Mouse (Mus musculus) liver, adult 2 months (tissue): ENCODE data around the gene Prss27. TPM values are rescaled to one million over a fixed set of nuclear protein-coding genes. Genes with fewer than 3 reads are reported as not detected.

Source experiments
- DNase-seq: peaks from one replicate; pipeline ENCODE4 v3.0.0-alpha.2; 2011; ENCODE audit warnings: low read depth, low spot score; ENCODE audit errors: extremely low read depth
- H3K27ac ChIP-seq: fragments of 200-500 bp; replicated peaks from 2 replicates; pipeline ENCODE4 v1.5.1; 2012; ENCODE audit warnings: low read depth, mild to moderate bottlenecking, control low read depth, inconsistent platforms, low read length; ENCODE audit not compliant: insufficient read depth
- H3K27me3 ChIP-seq: fragments of 200-500 bp; 2 replicates; pipeline ENCODE4 v1.6.1; 2012; ENCODE audit warnings: mild to moderate bottlenecking, moderate library complexity, low read length, inconsistent platforms; ENCODE audit not compliant: control insufficient read depth, insufficient read depth
- H3K36me3 ChIP-seq: fragments of 200-500 bp; 2 replicates; pipeline ENCODE4 v1.6.1; 2012; ENCODE audit warnings: low read length, inconsistent platforms; ENCODE audit not compliant: control insufficient read depth, insufficient read depth
- H3K4me1 ChIP-seq: fragments of 200-500 bp; 2 replicates; pipeline ENCODE4 v1.6.1; 2011; ENCODE audit warnings: low read length; ENCODE audit not compliant: control insufficient read depth, insufficient read depth
- H3K4me3 ChIP-seq: fragments of 200-500 bp; 2 replicates; pipeline ENCODE4 v1.5.1; 2011; ENCODE audit warnings: low read depth, mild to moderate bottlenecking, control low read depth, low read length, moderate library complexity; ENCODE audit not compliant: insufficient read depth
- H3K79me2 ChIP-seq: fragments of 200-500 bp; 2 replicates; pipeline ENCODE4 v1.6.1; 2012; ENCODE audit warnings: inconsistent platforms, mild to moderate bottlenecking, low read length, moderate library complexity; ENCODE audit not compliant: control insufficient read depth, insufficient read depth
- H3K9ac ChIP-seq: fragments of 200-500 bp; 2 replicates; pipeline ENCODE4 v1.6.1; 2012; ENCODE audit warnings: low read depth, mild to moderate bottlenecking, control low read depth, inconsistent platforms, low read length
- CTCF ChIP-seq: fragments of 200-500 bp; IDR thresholded peaks from 2 replicates; pipeline ENCODE4 v1.5.1; 2011; ENCODE audit warnings: low read depth, low read length, control low read depth
- POLR2A ChIP-seq: fragments of 200-500 bp; IDR thresholded peaks from 2 replicates; pipeline ENCODE4 v1.6.1; 2011; ENCODE audit warnings: low read length, control low read depth; ENCODE audit not compliant: insufficient read depth; ENCODE audit errors: extremely low read depth
- WGBS: fragments of 180-500 bp; shearing (Covaris S2); methylation state at CpG from one replicate; pipeline ENCODE4 v1.1.7; 2018; 5-methylcytosine and 5-hydroxymethylcytosine counted together
- polyA plus RNA-seq: library from polyadenylated mRNA; depleted of rRNA; stranded (reverse); fragments of >200 nt; gene quantifications from 2 replicates; pipeline ENCODE4 v1.2.3, GENCODE M21; 2012
- total RNA-seq: library from RNA; depleted of rRNA; stranded (reverse); fragments of >200 nt; gene quantifications from 2 replicates; pipeline ENCODE4 v1.2.3, GENCODE M21; 2014

Gene Prss27
- total and polyA plus RNA-seq, 2 experiments, result not detected

DNA sequence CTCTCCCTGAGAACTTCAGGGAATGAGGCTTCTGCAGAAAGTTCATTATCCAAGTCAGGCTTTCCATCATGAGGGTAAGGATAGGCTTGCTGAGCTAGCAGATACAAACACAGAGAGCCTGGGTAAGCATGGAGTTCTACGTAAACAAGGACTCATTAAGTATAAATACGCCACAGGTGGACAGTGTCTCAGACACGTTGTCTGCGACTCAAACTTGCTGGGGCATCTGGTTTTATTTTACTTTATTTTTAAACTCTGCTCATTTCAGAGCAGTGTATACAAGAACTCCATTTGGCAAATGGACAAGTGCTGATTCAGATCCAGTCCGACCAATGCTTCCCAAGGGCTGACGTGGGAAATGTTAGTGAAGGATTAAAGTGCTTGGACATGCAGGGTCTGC, 17.2 kb upstream of the Prss27 start:
- 80% methylated on average over 6 of the region's 6 CpGs for WGBS
- DNase-seq, result no peak
- Histone ChIP-seq H3K4me1 (no peaks in the 10 kb centered on the region), H3K4me3 (no peak overlapping the region), H3K79me2 (no peaks in the 10 kb centered on the region), H3K36me3 (no peaks in the 10 kb centered on the region), H3K27me3 (no peaks in the 10 kb centered on the region), H3K27ac (no peak overlapping the region), H3K9ac (no peak overlapping the region)
- TF ChIP-seq CTCF (no peak), POLR2A (no peak)

DNA sequence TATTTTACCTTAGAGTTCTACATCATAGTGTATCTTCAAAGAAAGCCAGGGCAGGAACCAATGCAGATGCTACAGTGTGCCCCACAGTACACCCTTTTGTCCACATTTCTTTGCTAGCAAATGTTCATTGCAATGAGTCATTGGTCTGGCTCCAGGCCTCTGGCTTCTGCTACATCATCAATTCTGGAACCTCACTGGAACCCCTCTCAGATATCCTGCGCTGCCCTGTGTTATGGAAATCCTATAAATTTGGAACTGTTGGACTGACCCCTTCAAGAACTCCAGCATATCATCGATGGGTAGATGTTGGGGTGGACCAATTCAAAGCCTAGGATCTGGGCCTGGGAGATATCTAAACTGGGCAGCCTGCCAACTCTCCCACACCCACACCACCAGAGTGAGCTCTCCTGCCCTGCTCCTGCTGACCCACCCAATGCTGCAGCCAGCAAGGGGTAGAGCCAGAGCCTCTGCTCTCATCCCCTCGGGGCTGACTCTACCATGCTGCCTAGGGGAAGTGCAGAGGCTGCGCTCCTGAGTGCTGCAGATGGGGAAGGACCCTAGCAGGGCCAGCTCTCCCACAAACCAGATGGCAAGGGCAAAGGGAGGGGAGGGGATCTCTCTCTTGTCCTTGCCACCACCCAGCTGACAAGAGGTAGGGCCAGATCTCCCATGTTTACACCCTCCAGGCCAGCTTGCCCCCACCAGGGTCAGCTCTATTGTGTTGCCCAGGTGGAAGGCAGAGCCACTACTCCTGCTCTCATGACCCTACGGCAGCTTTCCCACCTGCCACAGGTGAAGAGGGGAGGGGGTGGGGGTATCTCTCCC, 16.4 kb upstream of the Prss27 start:
- DNase-seq, result no peak
- H3K79me2 ChIP-seq, result no peaks in the 10 kb centered on the region
- no peak overlapping the region for H3K4me3 ChIP-seq
- H3K4me1 ChIP-seq, result no peaks in the 10 kb centered on the region
- no peaks in the 10 kb centered on the region for H3K27me3 ChIP-seq
- H3K36me3 ChIP-seq, result no peaks in the 10 kb centered on the region
- WGBS, result 71% methylated on average over 5 of the region's 5 CpGs
- H3K9ac ChIP-seq, result no peak overlapping the region
- no peak overlapping the region for H3K27ac ChIP-seq
- TF ChIP-seq CTCF, result no peak
- no peak for TF ChIP-seq POLR2A

DNA sequence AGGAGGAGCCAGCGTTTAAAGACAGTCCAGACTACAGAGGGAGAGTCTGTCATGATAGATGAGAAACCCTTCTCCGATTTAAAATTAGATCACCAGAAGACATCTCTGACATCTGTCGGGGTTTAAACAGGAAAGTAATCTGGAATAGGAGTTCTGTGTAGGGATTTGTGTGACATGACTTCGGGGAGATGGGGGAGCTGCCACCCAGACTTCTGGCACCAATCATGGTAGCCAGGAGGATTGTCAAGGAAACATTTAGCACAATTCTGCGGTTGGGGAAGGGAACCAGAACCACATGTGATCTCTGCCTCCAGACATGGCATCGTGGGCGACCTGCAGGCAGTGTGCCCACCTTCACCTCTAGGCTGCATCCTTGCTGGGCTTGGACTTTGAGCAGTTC, 8.5 kb upstream of the Prss27 start:
- H3K36me3 ChIP-seq, result no peaks in the 10 kb centered on the region
- H3K27ac ChIP-seq, result no peak overlapping the region
- no peak for DNase-seq
- no peaks in the 10 kb centered on the region for H3K4me1 ChIP-seq
- H3K4me3 ChIP-seq, result no peak overlapping the region
- no peak for TF ChIP-seq CTCF
- TF ChIP-seq POLR2A, result no peak
- H3K9ac ChIP-seq, result no peak overlapping the region
- 78% methylated on average over 7 of the region's 7 CpGs for WGBS
- H3K27me3 ChIP-seq, result no peaks in the 10 kb centered on the region
- no peaks in the 10 kb centered on the region for H3K79me2 ChIP-seq

DNA sequence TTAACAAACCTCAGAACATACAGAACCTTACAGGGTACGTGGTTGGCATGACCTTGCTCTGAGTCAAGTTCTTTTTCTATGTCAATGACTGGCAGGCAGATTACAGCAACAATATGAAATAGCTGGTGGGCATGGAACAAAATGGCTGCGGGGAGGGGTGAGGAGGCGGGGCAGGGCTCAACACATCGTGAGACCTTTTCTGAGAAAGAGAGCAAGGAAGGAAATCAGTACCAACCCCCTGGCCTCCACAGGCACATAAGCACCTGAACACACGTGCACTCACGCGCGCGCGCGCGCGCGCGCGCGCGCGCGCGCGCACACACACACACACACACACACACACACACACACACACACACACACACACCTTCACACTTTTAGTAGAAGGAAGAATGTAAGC, 7.4 kb upstream of the Prss27 start:
- Histone ChIP-seq H3K4me1 (no peaks in the 10 kb centered on the region), H3K9ac (no peak overlapping the region), H3K27ac (no peak overlapping the region), H3K79me2 (no peaks in the 10 kb centered on the region), H3K36me3 (no peaks in the 10 kb centered on the region), H3K27me3 (no peaks in the 10 kb centered on the region), H3K4me3 (no peak overlapping the region)
- no peak for DNase-seq
- no peak for TF ChIP-seq CTCF
- no peak for TF ChIP-seq POLR2A
- WGBS, result 69% methylated on average over 21 of the region's 22 CpGs

DNA sequence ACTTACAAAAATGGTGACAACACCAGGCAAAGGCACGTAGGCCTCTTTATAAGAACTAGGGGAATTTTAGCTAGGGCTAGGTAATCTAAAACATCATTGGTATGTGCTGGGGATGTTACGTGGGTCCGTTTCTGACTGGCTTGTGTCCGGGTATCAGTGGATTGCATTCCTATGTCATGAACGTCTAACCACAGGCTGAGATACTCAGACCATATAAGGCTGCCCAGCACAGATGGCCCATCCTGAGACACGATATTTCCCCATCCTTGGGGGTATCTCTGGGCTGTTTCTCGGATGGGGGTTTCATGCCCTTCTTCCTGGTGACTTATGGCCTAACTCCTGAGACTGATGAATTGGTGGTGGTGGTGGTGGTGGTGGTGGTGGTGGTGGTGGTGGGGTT, 2.9 kb upstream of the Prss27 start:
- H3K4me1 ChIP-seq, result no peaks in the 10 kb centered on the region
- TF ChIP-seq POLR2A, result no peak
- no peak for TF ChIP-seq CTCF
- H3K27me3 ChIP-seq, result no peaks in the 10 kb centered on the region
- WGBS, result 78% methylated on average over 7 of the region's 7 CpGs
- no peak overlapping the region for H3K4me3 ChIP-seq
- DNase-seq, result no peak
- H3K79me2 ChIP-seq, result no peaks in the 10 kb centered on the region
- H3K36me3 ChIP-seq, result no peaks in the 10 kb centered on the region
- no peak overlapping the region for H3K9ac ChIP-seq
- H3K27ac ChIP-seq, result no peak overlapping the region

DNA sequence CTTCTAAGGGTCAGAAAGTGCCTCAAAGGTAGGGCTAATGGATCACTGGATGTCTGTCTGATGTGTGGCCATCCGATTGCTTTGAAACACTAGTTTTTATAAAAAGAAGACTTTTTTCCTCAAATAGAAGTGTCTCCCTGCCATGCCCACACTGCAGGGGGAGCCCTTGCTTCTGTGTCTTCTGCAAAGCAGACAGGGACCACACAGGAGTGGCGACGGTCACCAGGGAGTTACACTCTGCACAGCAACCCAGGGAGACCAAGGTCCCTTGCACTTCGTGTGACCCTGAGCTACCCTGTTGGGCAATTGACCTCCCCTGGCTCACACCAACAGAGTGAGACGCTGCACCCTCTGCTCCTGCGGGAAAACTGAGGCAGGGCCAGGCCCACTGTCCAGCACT, 990 bp upstream of the Prss27 start:
- no peaks in the 10 kb centered on the region for H3K27me3 ChIP-seq
- 31% methylated on average over 6 of the region's 6 CpGs for WGBS
- H3K4me1 ChIP-seq, result no peaks in the 10 kb centered on the region
- H3K36me3 ChIP-seq, result no peaks in the 10 kb centered on the region
- no peaks in the 10 kb centered on the region for H3K79me2 ChIP-seq
- H3K9ac ChIP-seq, result no peak overlapping the region
- H3K4me3 ChIP-seq, result no peak overlapping the region
- DNase-seq, result peak; percentile 46
- no peak for TF ChIP-seq POLR2A
- TF ChIP-seq CTCF, result no peak
- no peak overlapping the region for H3K27ac ChIP-seq
